Comparison of ENCODE assay signal across 7 mouse cellular contexts in genomic region chr2:48947761-48948160, GRCm38 (mm10). TPM values are rescaled to one million over a fixed set of nuclear protein-coding genes. Genes with fewer than 3 reads are reported as not detected.
DNase-seq lines count a peak whose midpoint lies in the region; ATAC-seq and TF ChIP-seq lines count a peak whose summit lies in the region.

No protein-coding gene starts in this region.

- DNase-seq in forebrain, embryonic 11.5 days (ENCODE audit: low spot score), result no peak
- no peak for DNase-seq in stomach, postnatal 0 days (ENCODE audit: low spot score)
- no peak for DNase-seq in adrenal gland, postnatal 36 days
- DNase-seq in lung, postnatal 25 days (ENCODE audit: low spot score), result no peak

- 74% methylated on average over 3 of the region's 3 CpGs for WGBS in forebrain, embryonic 11.5 days
- 52% methylated on average over 3 of the region's 3 CpGs for WGBS in limb, embryonic 15.5 days
- 51% methylated on average over 3 of the region's 3 CpGs for WGBS in stomach, postnatal 0 days

- no peaks in the 10 kb centered on the region for H3K27me3 ChIP-seq in megakaryocyte, embryonic 14.5 days (replicated peaks)
- H3K27me3 ChIP-seq in forebrain, embryonic 11.5 days (ENCODE audit: control insufficient read depth, insufficient read depth, low read length), result no peaks in the 10 kb centered on the region
- H3K27me3 ChIP-seq in limb, embryonic 15.5 days, result no peaks in the 10 kb centered on the region
- no peaks in the 10 kb centered on the region for H3K27me3 ChIP-seq in stomach, postnatal 0 days (ENCODE audit: control insufficient read depth, insufficient read depth, low read length)

- no peak overlapping the region for H3K9ac ChIP-seq in forebrain, embryonic 11.5 days (ENCODE audit: low read length)
- no peak overlapping the region for H3K9ac ChIP-seq in limb, embryonic 15.5 days
- no peak overlapping the region for H3K9ac ChIP-seq in stomach, postnatal 0 days (ENCODE audit: low read length)

- H3K36me3 ChIP-seq in megakaryocyte, embryonic 14.5 days (replicated peaks; ENCODE audit: low read length), result peaks cover 4% of the 10 kb centered on the region
- no peaks in the 10 kb centered on the region for H3K36me3 ChIP-seq in forebrain, embryonic 11.5 days (ENCODE audit: control insufficient read depth, insufficient read depth, low read length)
- H3K36me3 ChIP-seq in limb, embryonic 15.5 days, result no peaks in the 10 kb centered on the region
- H3K36me3 ChIP-seq in stomach, postnatal 0 days (ENCODE audit: control insufficient read depth, insufficient read depth, low read length), result no peaks in the 10 kb centered on the region

- peaks cover 18% of the 10 kb centered on the region; the same call in 1 of the 2 replicates for H3K4me1 ChIP-seq in megakaryocyte, embryonic 14.5 days
- H3K4me1 ChIP-seq in forebrain, embryonic 11.5 days (replicated peaks; ENCODE audit: control insufficient read depth, insufficient read depth, low read length), result peaks cover 3% of the 10 kb centered on the region; the same call in 1 of the 2 replicates
- peaks cover 7% of the 10 kb centered on the region for H3K4me1 ChIP-seq in limb, embryonic 15.5 days
- no peaks in the 10 kb centered on the region for H3K4me1 ChIP-seq in stomach, postnatal 0 days (replicated peaks; ENCODE audit: control insufficient read depth, insufficient read depth)

- TF ChIP-seq EP300 in stomach, postnatal 0 days (optimal IDR thresholded peaks at IDR 0.05), result no peak

- no peak overlapping the region for H3K27ac ChIP-seq in forebrain, embryonic 11.5 days (ENCODE audit: low read depth, low read length)
- H3K27ac ChIP-seq in limb, embryonic 15.5 days, result no peak overlapping the region
- no peak overlapping the region for H3K27ac ChIP-seq in stomach, postnatal 0 days (replicated peaks)

- no peak for TF ChIP-seq CTCF in stomach, postnatal 0 days (IDR thresholded peaks at IDR 0.05; ENCODE audit: low read depth)

- ATAC-seq in megakaryocyte, adult 5-6 weeks (ENCODE audit: poor library complexity, severe bottlenecking), result no peak
- ATAC-seq in forebrain, embryonic 11.5 days (replicated peaks; ENCODE audit: low FRiP score), result no peak
- no peak for ATAC-seq in limb, embryonic 15.5 days (ENCODE audit: insufficient number of reproducible peaks, low FRiP score, low TSS enrichment, low read depth)
- no peak for ATAC-seq in stomach, postnatal 0 days (ENCODE audit: low FRiP score, low TSS enrichment)

- H3K9me3 ChIP-seq in megakaryocyte, embryonic 14.5 days, result no peaks in the 10 kb centered on the region
- H3K9me3 ChIP-seq in forebrain, embryonic 11.5 days (ENCODE audit: control insufficient read depth, low read length), result no peaks in the 10 kb centered on the region
- no peaks in the 10 kb centered on the region for H3K9me3 ChIP-seq in limb, embryonic 15.5 days
- no peaks in the 10 kb centered on the region for H3K9me3 ChIP-seq in stomach, postnatal 0 days (ENCODE audit: control insufficient read depth, low read length)

- peak overlapping the region; percentile 99 for H3K4me3 ChIP-seq in megakaryocyte, embryonic 14.5 days (replicated peaks)
- peak overlapping the region; percentile 85 for H3K4me3 ChIP-seq in forebrain, embryonic 11.5 days (ENCODE audit: low read depth, low read length)
- peak overlapping the region; percentile 90 for H3K4me3 ChIP-seq in limb, embryonic 15.5 days
- peak overlapping the region; percentile 89; the same call in 1 of the 2 replicates for H3K4me3 ChIP-seq in stomach, postnatal 0 days (ENCODE audit: low read depth, low read length)

- H3K4me2 ChIP-seq in forebrain, embryonic 11.5 days (ENCODE audit: low read depth, low read length, severe bottlenecking), result peak overlapping the region; percentile 65; the same call in 1 of the 2 replicates
- peak overlapping the region; percentile 55 for H3K4me2 ChIP-seq in limb, embryonic 15.5 days
- H3K4me2 ChIP-seq in stomach, postnatal 0 days (replicated peaks; ENCODE audit: low read depth), result peak overlapping the region; percentile 66

RNA-seq across cellular contexts. Expression of gene Mbd5, which starts 1.5 kb away (rescaled TPM):
- polyA plus RNA-seq in megakaryocyte, embryonic 14.5 days (2012; ENCODE audit: insufficient read depth, low replicate concordance), result 0.40 and 0.65 TPM in 2 replicates
- 28.3 and 31.9 TPM in 2 replicates for total RNA-seq in megakaryocyte, adult 5-6 weeks (2015)
- 16.8 and 21.3 TPM in 2 replicates for total RNA-seq in megakaryocyte, adult 5-6 weeks (2017)
- 32.9 and 35.0 TPM in 2 replicates for polyA plus RNA-seq in forebrain, embryonic 11.5 days (2014; fragmentation: Nextera tagmentation; extraction: Ambion mirVana)
- 28.2 and 28.8 TPM in 2 replicates for polyA plus RNA-seq in limb, embryonic 15.5 days (2015; fragmentation: Nextera tagmentation; extraction: Ambion mirVana)
- 7.3 and 8.2 TPM in 2 replicates for polyA plus RNA-seq in stomach, postnatal 0 days (2015; fragmentation: Nextera tagmentation; extraction: Ambion mirVana)
- 10 to 100 TPM; 40.3 to 47.4 TPM for total RNA-seq in adrenal gland, postnatal 36 days (2021)

RNA-seq across cellular contexts. Expression of gene Orc4, which starts 2.3 kb away (rescaled TPM):
- polyA plus RNA-seq in megakaryocyte, embryonic 14.5 days (2012; ENCODE audit: insufficient read depth, low replicate concordance), result 1.4 and 19.5 TPM in 2 replicates
- total RNA-seq in megakaryocyte, adult 5-6 weeks (2015), result 87.5 and 97.5 TPM in 2 replicates
- total RNA-seq in megakaryocyte, adult 5-6 weeks (2017), result 130 and 131 TPM in 2 replicates
- polyA plus RNA-seq in forebrain, embryonic 11.5 days (2014; fragmentation: Nextera tagmentation; extraction: Ambion mirVana), result 136 and 154 TPM in 2 replicates
- polyA plus RNA-seq in limb, embryonic 15.5 days (2015; fragmentation: Nextera tagmentation; extraction: Ambion mirVana), result 88.0 and 92.1 TPM in 2 replicates
- 54.6 and 55.8 TPM in 2 replicates for polyA plus RNA-seq in stomach, postnatal 0 days (2015; fragmentation: Nextera tagmentation; extraction: Ambion mirVana)
- 10 to 100 TPM; 67.2 to 68.3 TPM for total RNA-seq in adrenal gland, postnatal 36 days (2021)
